Mouse (Mus musculus): ENCODE measurements around the gene Gm10065. TPM values are rescaled to one million over a fixed set of nuclear protein-coding genes. Genes with fewer than 3 reads are reported as not detected.

The Gm10065 gene
- polyA plus RNA-seq (2014; fragmentation: Illumina TruSeq; extraction: RNeasy Lipid Tissue Mini Kit (QIAGEN cat#74804); ENCODE audit: low replicate concordance), result not detected

GRCm38 (mm10) chr13:21478759-21479670, at the start of gene Gm10065, which contains the start of gene Zkscan4:
Gene Gm10065 (minus strand): TSS chr13:21479441.
Gene Zkscan4 (plus strand): TSS chr13:21478907.

GRCm38 (mm10) chr13:21501182-21501581, 21.9 kb upstream of the Gm10065 start, which contains the start of gene Gm11273:
Gene Gm11273 (minus strand): TSS chr13:21501418.

GRCm38 (mm10) chr13:21495080-21495479, 15.8 kb upstream of the Gm10065 start, which contains the start of gene AK157302:
Gene AK157302 (plus strand): TSS chr13:21495223.

GRCm38 (mm10) chr13:21468061-21469019, 10.9 kb downstream of the Gm10065 start, which contains the start of gene Nkapl:
Gene Nkapl (minus strand): TSS chr13:21468509.

GRCm38 (mm10) chr13:21453449-21453848, 25.8 kb downstream of the Gm10065 start, which contains the start of gene Zscan26:
Gene Zscan26 (minus strand): TSS chr13:21453730.

GRCm38 (mm10) chr13:21440503-21441206, 38.6 kb downstream of the Gm10065 start, which contains the start of gene Pgbd1:
Gene Pgbd1 (minus strand): TSS chr13:21441058.

Other genes with a start within 250 kb of the Gm10065 start
- not detected for gene Gpx5, start 186.7 kb downstream of the Gm10065 start, polyA plus RNA-seq (2014; fragmentation: Illumina TruSeq; extraction: RNeasy Lipid Tissue Mini Kit (QIAGEN cat#74804); ENCODE audit: low replicate concordance)
- not detected for gene Gpx6, start 167.3 kb downstream of the Gm10065 start, polyA plus RNA-seq (2014; fragmentation: Illumina TruSeq; extraction: RNeasy Lipid Tissue Mini Kit (QIAGEN cat#74804); ENCODE audit: low replicate concordance)
- gene Olfr1367, start 132.5 kb downstream of the Gm10065 start, polyA plus RNA-seq (2014; fragmentation: Illumina TruSeq; extraction: RNeasy Lipid Tissue Mini Kit (QIAGEN cat#74804); ENCODE audit: low replicate concordance), result not detected
- gene Zscan12, start 116.6 kb downstream of the Gm10065 start, polyA plus RNA-seq (2014; fragmentation: Illumina TruSeq; extraction: RNeasy Lipid Tissue Mini Kit (QIAGEN cat#74804); ENCODE audit: low replicate concordance), result 6.0 TPM
- gene Zkscan3, start 76.7 kb downstream of the Gm10065 start, polyA plus RNA-seq (2014; fragmentation: Illumina TruSeq; extraction: RNeasy Lipid Tissue Mini Kit (QIAGEN cat#74804); ENCODE audit: low replicate concordance), result 104 TPM
- 1.4 TPM for gene Pgbd1, start 38.4 kb downstream of the Gm10065 start, polyA plus RNA-seq (2014; fragmentation: Illumina TruSeq; extraction: RNeasy Lipid Tissue Mini Kit (QIAGEN cat#74804); ENCODE audit: low replicate concordance)
- 78.7 TPM for gene Zscan26, start 25.7 kb downstream of the Gm10065 start, polyA plus RNA-seq (2014; fragmentation: Illumina TruSeq; extraction: RNeasy Lipid Tissue Mini Kit (QIAGEN cat#74804); ENCODE audit: low replicate concordance)
- not detected for gene Nkapl, start 10.9 kb downstream of the Gm10065 start, polyA plus RNA-seq (2014; fragmentation: Illumina TruSeq; extraction: RNeasy Lipid Tissue Mini Kit (QIAGEN cat#74804); ENCODE audit: low replicate concordance)
- gene Zkscan4, start 534 bp downstream of the Gm10065 start, polyA plus RNA-seq (2014; fragmentation: Illumina TruSeq; extraction: RNeasy Lipid Tissue Mini Kit (QIAGEN cat#74804); ENCODE audit: low replicate concordance), result 0.33 TPM
- 4.2 TPM for gene AK157302, start 15.8 kb upstream of the Gm10065 start, polyA plus RNA-seq (2014; fragmentation: Illumina TruSeq; extraction: RNeasy Lipid Tissue Mini Kit (QIAGEN cat#74804); ENCODE audit: low replicate concordance)
- gene Gm11273, start 22.0 kb upstream of the Gm10065 start, polyA plus RNA-seq (2014; fragmentation: Illumina TruSeq; extraction: RNeasy Lipid Tissue Mini Kit (QIAGEN cat#74804); ENCODE audit: low replicate concordance), result not detected
- gene Zkscan8, start 51.7 kb upstream of the Gm10065 start, polyA plus RNA-seq (2014; fragmentation: Illumina TruSeq; extraction: RNeasy Lipid Tissue Mini Kit (QIAGEN cat#74804); ENCODE audit: low replicate concordance), result 15.6 TPM
- gene Olfr1366, start 63.4 kb upstream of the Gm10065 start, polyA plus RNA-seq (2014; fragmentation: Illumina TruSeq; extraction: RNeasy Lipid Tissue Mini Kit (QIAGEN cat#74804); ENCODE audit: low replicate concordance), result not detected
- gene Olfr1535, start 80.5 kb upstream of the Gm10065 start, polyA plus RNA-seq (2014; fragmentation: Illumina TruSeq; extraction: RNeasy Lipid Tissue Mini Kit (QIAGEN cat#74804); ENCODE audit: low replicate concordance), result not detected
- not detected for gene Olfr1364, start 102.3 kb upstream of the Gm10065 start, polyA plus RNA-seq (2014; fragmentation: Illumina TruSeq; extraction: RNeasy Lipid Tissue Mini Kit (QIAGEN cat#74804); ENCODE audit: low replicate concordance)
- not detected for gene Olfr1362, start 134.6 kb upstream of the Gm10065 start, polyA plus RNA-seq (2014; fragmentation: Illumina TruSeq; extraction: RNeasy Lipid Tissue Mini Kit (QIAGEN cat#74804); ENCODE audit: low replicate concordance)
- gene Olfr11, start 163.1 kb upstream of the Gm10065 start, polyA plus RNA-seq (2014; fragmentation: Illumina TruSeq; extraction: RNeasy Lipid Tissue Mini Kit (QIAGEN cat#74804); ENCODE audit: low replicate concordance), result not detected
- not detected for gene Olfr1361, start 183.9 kb upstream of the Gm10065 start, polyA plus RNA-seq (2014; fragmentation: Illumina TruSeq; extraction: RNeasy Lipid Tissue Mini Kit (QIAGEN cat#74804); ENCODE audit: low replicate concordance)
- gene Olfr1360, start 198.0 kb upstream of the Gm10065 start, polyA plus RNA-seq (2014; fragmentation: Illumina TruSeq; extraction: RNeasy Lipid Tissue Mini Kit (QIAGEN cat#74804); ENCODE audit: low replicate concordance), result not detected
- gene Olfr1359, start 218.7 kb upstream of the Gm10065 start, polyA plus RNA-seq (2014; fragmentation: Illumina TruSeq; extraction: RNeasy Lipid Tissue Mini Kit (QIAGEN cat#74804); ENCODE audit: low replicate concordance), result not detected
- not detected for gene Hist1h2bl, start 236.7 kb upstream of the Gm10065 start, polyA plus RNA-seq (2014; fragmentation: Illumina TruSeq; extraction: RNeasy Lipid Tissue Mini Kit (QIAGEN cat#74804); ENCODE audit: low replicate concordance)
- gene Hist1h2ai, start 237.0 kb upstream of the Gm10065 start, polyA plus RNA-seq (2014; fragmentation: Illumina TruSeq; extraction: RNeasy Lipid Tissue Mini Kit (QIAGEN cat#74804); ENCODE audit: low replicate concordance), result not detected
- gene Hist1h3h, start 238.2 kb upstream of the Gm10065 start, polyA plus RNA-seq (2014; fragmentation: Illumina TruSeq; extraction: RNeasy Lipid Tissue Mini Kit (QIAGEN cat#74804); ENCODE audit: low replicate concordance), result not detected
- gene Hist1h2bm, start 242.6 kb upstream of the Gm10065 start, polyA plus RNA-seq (2014; fragmentation: Illumina TruSeq; extraction: RNeasy Lipid Tissue Mini Kit (QIAGEN cat#74804); ENCODE audit: low replicate concordance), result not detected